Mouse (Mus musculus) midbrain, embryonic 13.5 days (tissue): ENCODE results near the gene Npcd. TPM values are rescaled to one million over a fixed set of nuclear protein-coding genes. Genes with fewer than 3 reads are reported as not detected.
A peak's percentile ranks its signal among the peaks of the same experiment; 100 is the strongest.
"Not testable (repeated sequence)": the region's sequence is repeated elsewhere in the genome, so short reads cannot be mapped to it uniquely, and the experiment has no call there.

Experiments
- ATAC-seq: fragments of 200-750 bp; cut with Nextera tagmentation; 2 replicates; pipeline ENCODE4 v1.8.0; 2017; ENCODE audit warnings: mild to moderate bottlenecking, moderate TSS enrichment, moderate library complexity
- H3K27ac ChIP-seq: fragments of 300-500 bp; sonication (generic); 2 replicates; pipeline ENCODE4 v1.5.1; 2015; ENCODE audit warnings: inconsistent platforms, mild to moderate bottlenecking, moderate library complexity
- H3K27me3 ChIP-seq: fragments of 300-500 bp; sonication (generic); 2 replicates; pipeline ENCODE4 v1.6.1; 2015; ENCODE audit warnings: mild to moderate bottlenecking, inconsistent platforms
- H3K36me3 ChIP-seq: fragments of 300-500 bp; sonication (generic); 2 replicates; pipeline ENCODE4 v1.6.1; 2015; ENCODE audit warnings: mild to moderate bottlenecking, inconsistent platforms
- H3K4me1 ChIP-seq: fragments of 300-500 bp; sonication (generic); replicated peaks from 2 replicates; pipeline ENCODE4 v1.6.1; 2015; ENCODE audit warnings: inconsistent platforms
- H3K4me2 ChIP-seq: fragments of 300-500 bp; sonication (generic); replicated peaks from 2 replicates; pipeline ENCODE4 v1.6.1; 2015; ENCODE audit warnings: moderate library complexity, mild to moderate bottlenecking, inconsistent platforms
- H3K4me3 ChIP-seq: fragments of 300-500 bp; sonication (generic); replicated peaks from 2 replicates; pipeline ENCODE4 v1.5.1; 2015; ENCODE audit warnings: mild to moderate bottlenecking, inconsistent platforms
- H3K9ac ChIP-seq: fragments of 300-500 bp; sonication (generic); replicated peaks from 2 replicates; pipeline ENCODE4 v1.6.1; 2015; ENCODE audit warnings: mild to moderate bottlenecking, inconsistent platforms
- H3K9me3 ChIP-seq: fragments of 300-500 bp; sonication (generic); 2 replicates; pipeline ENCODE4 v1.6.1; 2016; ENCODE audit warnings: mild to moderate bottlenecking, inconsistent platforms
- WGBS: fragments of 180-500 bp; shearing (Covaris S2); methylation state at CpG from one replicate; pipeline ENCODE4 v1.1.7; 2015; 5-methylcytosine and 5-hydroxymethylcytosine counted together
- polyA plus RNA-seq: library from polyadenylated mRNA; unstranded; fragments of >200 nt; fragmentation: Nextera tagmentation; extraction: Ambion mirVana; gene quantifications from 2 replicates; pipeline ENCODE4 v1.2.1, GENCODE M21; 2015

Npcd gene
- polyA plus RNA-seq, 1 experiment from 2014 or later: 1.2 TPM

DNA sequence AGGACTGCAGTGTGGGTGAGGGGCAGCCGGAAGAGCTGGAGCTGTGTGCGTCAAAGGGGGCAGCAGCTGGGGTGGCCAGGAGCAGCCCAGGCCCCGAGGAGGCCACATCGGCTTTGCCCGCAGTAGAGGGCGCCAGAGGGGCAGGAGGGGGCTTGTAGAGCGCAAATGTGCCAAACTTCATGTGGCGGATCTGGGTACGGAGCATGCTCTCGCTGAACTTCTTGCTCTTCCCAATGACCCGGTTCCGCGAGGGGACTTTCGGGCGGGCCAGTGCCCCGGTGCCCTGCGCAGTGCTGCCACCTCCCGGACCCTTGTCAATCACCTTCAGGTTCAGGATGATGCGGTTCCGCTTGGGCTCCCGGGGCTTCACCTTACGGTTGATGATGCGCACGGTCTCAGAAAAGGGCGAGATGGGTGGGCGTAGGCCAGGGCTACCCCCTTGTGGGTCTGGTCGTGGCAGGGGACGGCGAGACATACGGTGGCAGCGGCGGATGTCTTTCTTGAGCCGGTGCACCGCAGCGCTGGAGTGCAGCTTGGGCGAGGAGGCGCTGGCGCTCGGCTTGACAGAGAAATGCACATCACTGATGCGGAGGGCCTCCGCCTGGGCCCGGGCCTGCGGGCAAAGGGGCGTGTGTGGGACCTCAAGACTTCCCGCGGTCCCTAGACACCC is 5.5 kb downstream of the Npcd start:
- Histone ChIP-seq H3K9me3 (no peaks in the 10 kb centered on the region), H3K9ac (peak overlapping the region; percentile 61), H3K4me1 (peaks cover 91% of the 10 kb centered on the region), H3K4me3 (peak overlapping the region; percentile 14), H3K27ac (0 out of 2 replicates have a peak overlapping the region, but pooled peaks have one; percentile 14), H3K4me2 (peak overlapping the region; percentile 44), H3K36me3 (peaks cover 46% of the 10 kb centered on the region), H3K27me3 (no peaks in the 10 kb centered on the region)
- peak; percentile 34 for ATAC-seq
- 59% methylated on average over 46 of the region's 46 CpGs for WGBS

DNA sequence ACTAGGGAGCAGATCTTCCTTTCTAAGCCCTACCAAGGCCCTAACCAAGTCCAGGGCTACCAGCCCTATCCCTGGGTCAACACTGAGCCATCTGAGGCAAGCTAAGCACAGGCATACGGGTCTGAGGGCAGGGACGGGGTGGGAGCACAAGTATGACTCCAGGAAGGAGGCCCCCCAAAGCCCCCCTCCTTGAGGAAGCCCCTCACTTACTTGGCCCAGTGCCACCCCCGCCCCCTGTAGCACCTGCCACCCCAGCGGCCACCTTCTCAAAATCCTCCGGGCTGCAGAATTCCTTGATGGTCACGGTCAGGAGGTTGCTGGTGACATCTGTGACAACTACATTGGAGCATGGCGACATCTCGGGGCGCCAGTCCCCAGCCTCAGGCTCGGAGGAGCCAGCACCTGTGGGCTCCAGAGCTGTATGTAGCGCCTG is 6.2 kb downstream of the Npcd start:
- H3K36me3 ChIP-seq: peaks cover 53% of the 10 kb centered on the region
- H3K9ac ChIP-seq: peak overlapping the region; percentile 49

DNA sequence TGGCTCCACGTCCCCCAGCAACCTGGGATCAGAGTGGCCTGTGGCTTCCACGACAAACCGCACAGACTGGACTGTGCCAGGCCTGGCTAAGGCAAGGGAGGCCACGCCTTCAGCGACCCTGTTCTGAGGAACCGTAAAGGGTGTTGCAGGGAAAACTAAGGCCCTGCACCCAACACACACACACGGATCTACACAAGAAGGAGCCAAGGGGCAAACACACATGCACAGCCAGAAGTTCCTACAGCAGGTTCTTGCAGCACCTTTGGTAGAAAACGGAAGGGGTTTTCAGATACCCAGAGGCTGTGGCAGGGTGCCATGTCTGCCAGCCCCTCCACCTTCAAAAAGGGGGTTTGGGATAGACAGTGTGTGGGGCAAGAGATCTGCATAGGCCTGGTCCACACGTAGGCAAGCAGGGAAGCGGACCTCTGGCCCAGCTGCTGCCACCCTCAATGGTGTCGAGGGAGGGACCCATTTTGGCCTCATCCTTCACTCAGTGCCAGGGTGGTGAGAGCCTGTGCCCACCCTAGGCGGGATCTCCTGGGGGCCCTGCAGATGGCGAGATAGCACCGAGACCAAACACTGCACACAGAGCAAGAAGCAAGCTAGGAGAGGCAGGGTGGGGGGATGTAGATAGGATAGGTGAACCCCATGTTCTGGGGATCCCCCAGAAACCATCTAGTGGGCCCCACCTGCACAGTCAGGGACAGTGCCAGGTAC is 6.8 kb downstream of the Npcd start:
- H3K27me3 ChIP-seq: no peaks in the 10 kb centered on the region
- peaks cover 59% of the 10 kb centered on the region for H3K36me3 ChIP-seq
- H3K4me2 ChIP-seq: peak overlapping the region; percentile 17; the same call in 1 of the 2 replicates
- H3K9me3 ChIP-seq: no peaks in the 10 kb centered on the region
- peak overlapping the region; percentile 49 for H3K9ac ChIP-seq
- peak overlapping the region; percentile 28; the same call in 1 of the 2 replicates for H3K27ac ChIP-seq
- no peak for ATAC-seq
- peaks cover 87% of the 10 kb centered on the region for H3K4me1 ChIP-seq
- WGBS: 91% methylated on average over 14 of the region's 14 CpGs
- H3K4me3 ChIP-seq: no peak overlapping the region

More for the DNA sequence above, 6.2 kb downstream of the Npcd start:
- peak; percentile 3; the same call in 1 of the 2 replicates for ATAC-seq
- WGBS: 75% methylated on average over 11 of the region's 11 CpGs
- Histone ChIP-seq H3K27me3 (no peaks in the 10 kb centered on the region), H3K9me3 (no peaks in the 10 kb centered on the region), H3K4me3 (peak overlapping the region; percentile 14), H3K4me2 (peak overlapping the region; percentile 44), H3K27ac (0 out of 2 replicates have a peak overlapping the region, but pooled peaks have one; percentile 14), H3K4me1 (peaks cover 87% of the 10 kb centered on the region)

- WGBS: 90% methylated on average over 9 of the region's 9 CpGs
- H3K4me2 ChIP-seq: 0 out of 2 replicates have a peak overlapping the region, but pooled peaks have one; percentile 1
- H3K27me3 ChIP-seq: no peaks in the 10 kb centered on the region
- H3K4me1 ChIP-seq: peaks cover 81% of the 10 kb centered on the region
- peak overlapping the region; percentile 21; the same call in 1 of the 2 replicates for H3K9ac ChIP-seq
- H3K27ac ChIP-seq: peak overlapping the region; percentile 28; the same call in 1 of the 2 replicates
- no peaks in the 10 kb centered on the region for H3K9me3 ChIP-seq
- H3K36me3 ChIP-seq: peaks cover 58% of the 10 kb centered on the region
- ATAC-seq: no peak
- H3K4me3 ChIP-seq: no peak overlapping the region
Measured at GRCm38 (mm10) chr15:79826221-79826935, 7.7 kb downstream of the Npcd start.

GRCm38 (mm10) chr15:79825146-79825825 is 8.8 kb downstream of the Npcd start:
- Histone ChIP-seq H3K9ac (peak overlapping the region; percentile 36; the same call in 1 of the 2 replicates), H3K4me2 (peak overlapping the region; percentile 0; the same call in 1 of the 2 replicates), H3K27me3 (no peaks in the 10 kb centered on the region), H3K9me3 (no peaks in the 10 kb centered on the region), H3K27ac (peak overlapping the region; percentile 47; the same call in 1 of the 2 replicates), H3K4me3 (no peak overlapping the region), H3K4me1 (peaks cover 70% of the 10 kb centered on the region), H3K36me3 (peaks cover 58% of the 10 kb centered on the region)
- 54% methylated on average over 14 of the region's 14 CpGs for WGBS
- no peak for ATAC-seq

DNA sequence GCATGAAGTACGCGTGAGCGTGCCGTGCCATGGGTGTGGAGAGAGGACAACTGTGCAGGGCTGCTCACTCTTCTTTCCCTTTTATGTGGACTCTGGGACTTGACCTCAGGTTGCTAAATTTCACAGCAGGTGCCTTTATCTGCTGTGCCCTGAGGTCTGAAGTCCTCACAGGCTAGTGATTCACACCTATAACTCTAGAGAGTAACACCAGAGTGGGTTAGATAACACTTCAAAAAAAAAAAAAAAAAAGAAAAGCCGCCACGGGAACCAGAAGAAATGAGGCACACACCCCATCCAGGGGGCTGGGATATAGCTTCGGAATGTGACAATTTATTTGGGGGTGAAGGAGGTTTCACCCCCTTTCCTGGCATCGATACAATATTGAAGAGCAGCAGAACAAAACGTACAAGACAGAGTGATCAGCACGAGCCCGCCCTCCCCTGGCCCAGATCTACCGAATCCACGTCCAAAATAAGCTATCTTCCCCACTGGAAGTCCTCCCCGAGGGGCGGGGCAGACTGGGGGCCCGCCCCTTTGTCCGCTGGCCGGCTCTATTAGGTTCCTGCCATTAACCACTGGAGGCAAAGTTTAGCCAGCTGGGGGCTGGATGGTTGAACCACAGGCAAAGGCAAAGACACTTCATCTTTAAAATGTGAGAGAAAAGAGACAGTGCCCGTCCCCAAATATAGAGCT is 10.3 kb downstream of the Npcd start:
- peaks cover 50% of the 10 kb centered on the region for H3K36me3 ChIP-seq
- no peaks in the 10 kb centered on the region for H3K9me3 ChIP-seq
- no peak overlapping the region for H3K4me3 ChIP-seq
- WGBS: 75% methylated on average over 19 of the region's 19 CpGs
- peaks cover 54% of the 10 kb centered on the region for H3K4me1 ChIP-seq
- no peak overlapping the region for H3K4me2 ChIP-seq
- no peak overlapping the region for H3K27ac ChIP-seq
- H3K9ac ChIP-seq: no peak overlapping the region
- H3K27me3 ChIP-seq: no peaks in the 10 kb centered on the region
- no peak for ATAC-seq

- Histone ChIP-seq H3K4me1 (peaks cover 42% of the 10 kb centered on the region), H3K36me3 (peaks cover 38% of the 10 kb centered on the region), H3K9ac (no peak overlapping the region), H3K9me3 (0 out of 2 replicates have a peak, but pooled peaks cover 2% of the 10 kb centered on the region), H3K4me3 (no peak overlapping the region), H3K4me2 (no peak overlapping the region), H3K27me3 (no peaks in the 10 kb centered on the region), H3K27ac (no peak overlapping the region)
- WGBS: 74% methylated on average over 13 of the region's 13 CpGs
- ATAC-seq: no peak; the same call in 1 of the 2 replicates
Measured at GRCm38 (mm10) chr15:79822265-79823199, 11.5 kb downstream of the Npcd start.

GRCm38 (mm10) chr15:79818325-79818724 is 15.7 kb downstream of the Npcd start:
- 87% methylated on average over 4 of the region's 4 CpGs for WGBS
- peaks cover 14% of the 10 kb centered on the region for H3K36me3 ChIP-seq

GRCm38 (mm10) chr15:79813666-79814258 is 20.3 kb downstream of the Npcd start:
- no peak overlapping the region for H3K4me2 ChIP-seq
- H3K27me3 ChIP-seq: peaks cover 18% of the 10 kb centered on the region
- WGBS: 33% methylated on average over 8 of the region's 8 CpGs
- 0 out of 2 replicates have a peak, but pooled peaks cover 2% of the 10 kb centered on the region for H3K9me3 ChIP-seq
- H3K4me1 ChIP-seq: peaks cover 10% of the 10 kb centered on the region
- no peak overlapping the region for H3K4me3 ChIP-seq
- no peak for ATAC-seq
- no peak overlapping the region for H3K27ac ChIP-seq
- H3K9ac ChIP-seq: no peak overlapping the region
- no peaks in the 10 kb centered on the region for H3K36me3 ChIP-seq

More at GRCm38 (mm10) chr15:79818325-79818724, 15.7 kb downstream of the Npcd start:
- peaks cover 2% of the 10 kb centered on the region; the same call in 1 of the 2 replicates for H3K27me3 ChIP-seq
- H3K27ac ChIP-seq: no peak overlapping the region
- H3K4me3 ChIP-seq: no peak overlapping the region
- no peak overlapping the region for H3K9ac ChIP-seq
- ATAC-seq: no peak
- peaks cover 19% of the 10 kb centered on the region for H3K4me1 ChIP-seq
- 0 out of 2 replicates have a peak, but pooled peaks cover 2% of the 10 kb centered on the region for H3K9me3 ChIP-seq
- H3K4me2 ChIP-seq: no peak overlapping the region

DNA sequence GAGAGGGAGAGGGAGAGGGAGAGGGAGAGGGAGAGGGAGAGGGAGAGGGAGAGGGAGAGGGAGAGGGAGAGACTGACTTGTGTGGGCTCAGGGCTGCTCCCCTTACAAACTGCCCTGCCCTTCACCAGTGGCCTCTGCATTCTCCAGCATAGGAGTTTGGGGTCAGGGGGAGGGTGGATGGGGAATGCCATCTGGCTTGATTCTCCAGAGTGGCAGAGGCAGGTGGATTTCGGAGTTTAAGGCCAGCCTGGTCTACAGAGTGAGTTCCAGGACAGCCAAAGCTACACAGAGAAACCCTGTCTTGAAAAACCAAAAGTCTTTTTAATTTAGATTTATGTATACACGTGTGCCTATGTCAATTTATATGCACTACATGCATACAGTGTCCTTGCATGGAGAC is 21.2 kb downstream of the Npcd start:
- not testable (repeated sequence) for H3K9ac ChIP-seq, H3K36me3 ChIP-seq, H3K27ac ChIP-seq, H3K9me3 ChIP-seq, H3K4me2 ChIP-seq, H3K4me3 ChIP-seq, ATAC-seq
- 73% methylated on average over 2 of the region's 2 CpGs for WGBS
- Histone ChIP-seq H3K4me1 (peaks cover 10% of the 10 kb centered on the region), H3K27me3 (peaks cover 20% of the 10 kb centered on the region)
